Mouse (Mus musculus): ENCODE results near the gene Thap12. TPM values are rescaled to one million over a fixed set of nuclear protein-coding genes. Genes with fewer than 3 reads are reported as not detected.

Gene Thap12
- total and polyA plus RNA-seq, 3 experiments, result 29.6 to 92.9 (median 70.1) TPM

- no peak for DNase-seq (ENCODE audit: extremely low read depth)
- Histone ChIP-seq H3K36me3 (replicated peaks in 1 of 2; ENCODE audit: control insufficient read depth in 1 of 2, insufficient read depth in 1 of 2, low read length in 1 of 2) (no peaks in the 10 kb centered on the region), H3K4me3 (replicated peaks in 1 of 3; ENCODE audit: low read depth in 2 of 3, low read length in 2 of 3, poor library complexity in 1 of 3) (no peak overlapping the region), H3K4me2 (ENCODE audit: insufficient read depth, low read depth, poor library complexity, severe bottlenecking) (no peak overlapping the region), H3K9ac (ENCODE audit: insufficient read depth, low read depth) (no peak overlapping the region), H3K4me1 (ENCODE audit: control insufficient read depth in 1 of 2, insufficient read depth in 2 of 2) (peaks cover 0 to 6% of the 10 kb centered on the region in 2 experiments; a peak in 1 of 4 replicates), H3K27ac (ENCODE audit: insufficient read depth, low read depth) (no peak overlapping the region), H3K27me3 (replicated peaks) (no peaks in the 10 kb centered on the region), H3K79me2 (replicated peaks; ENCODE audit: control insufficient read depth, extremely low read depth, insufficient read depth, poor library complexity, severe bottlenecking) (no peaks in the 10 kb centered on the region), H3K9me3 (replicated peaks; ENCODE audit: low read length) (no peaks in the 10 kb centered on the region)
- in situ Hi-C loops (cut with MboI; ENCODE audit: low pct_ligation_motif_present, low pct_unique_long_range_greater_than_20kb, low sequenced_read_pairs) (no loop called here), dilution Hi-C loops (cut with MboI; ENCODE audit: extremely low pct_ligation_motif_present, extremely low pct_unique_long_range_greater_than_20kb, low sequenced_read_pairs) (no loop called here)
- TF ChIP-seq MYC (IDR thresholded peaks at IDR 0.05; ENCODE audit: low read depth, low read length) (no peak), NRF1 (IDR thresholded peaks at IDR 0.05; ENCODE audit: low read depth, low read length) (no peak), PAX5 (IDR thresholded peaks at IDR 0.05; ENCODE audit: low read length) (no peak), TCF12 (IDR thresholded peaks at IDR 0.05; ENCODE audit: low read depth, low read length) (no peak), ZNF384 (IDR thresholded peaks at IDR 0.05; ENCODE audit: low read depth, low read length) (no peak), CHD2 (IDR thresholded peaks at IDR 0.05; ENCODE audit: low read length) (no peak), MEF2A (IDR thresholded peaks at IDR 0.05; ENCODE audit: borderline replicate concordance, low read depth, low read length) (no peak), MAX (IDR thresholded peaks at IDR 0.05; ENCODE audit: low read length) (no peak), HCFC1 (IDR thresholded peaks at IDR 0.05; ENCODE audit: low read depth, low read length) (no peak)
Measured at GRCm38 (mm10) chr7:98672241-98672955, 30.5 kb upstream of the Thap12 start.

GRCm38 (mm10) chr7:98674344-98674743 lies 28.6 kb upstream of the Thap12 start:
- Histone ChIP-seq H3K9ac (ENCODE audit: insufficient read depth, low read depth) (no peak overlapping the region), H3K4me3 (replicated peaks in 1 of 3; ENCODE audit: low read depth in 2 of 3, low read length in 2 of 3, poor library complexity in 1 of 3) (no peak overlapping the region), H3K4me2 (ENCODE audit: insufficient read depth, low read depth, poor library complexity, severe bottlenecking) (no peak overlapping the region), H3K36me3 (replicated peaks in 1 of 2; ENCODE audit: control insufficient read depth in 1 of 2, insufficient read depth in 1 of 2, low read length in 1 of 2) (no peaks in the 10 kb centered on the region), H3K9me3 (replicated peaks; ENCODE audit: low read length) (no peaks in the 10 kb centered on the region), H3K27ac (ENCODE audit: insufficient read depth, low read depth) (no peak overlapping the region), H3K27me3 (replicated peaks) (no peaks in the 10 kb centered on the region), H3K79me2 (replicated peaks; ENCODE audit: control insufficient read depth, extremely low read depth, insufficient read depth, poor library complexity, severe bottlenecking) (no peaks in the 10 kb centered on the region), H3K4me1 (ENCODE audit: control insufficient read depth in 1 of 2, insufficient read depth in 2 of 2) (peaks cover 0 to 6% of the 10 kb centered on the region in 2 experiments; a peak in 1 of 4 replicates)
- DNase-seq (ENCODE audit: extremely low read depth), result no peak
- no peak for TF ChIP-seq GABPA (IDR thresholded peaks at IDR 0.05; ENCODE audit: insufficient replicate concordance, low read depth, low read length)
- no peak for TF ChIP-seq ZC3H11A (IDR thresholded peaks at IDR 0.05; ENCODE audit: low read depth, low read length)
- TF ChIP-seq TCF12 (IDR thresholded peaks at IDR 0.05; ENCODE audit: low read depth, low read length), result no peak
- no peak for TF ChIP-seq EP300 (IDR thresholded peaks at IDR 0.05; ENCODE audit: low read length)
- TF ChIP-seq POLR2AphosphoS2 (IDR thresholded peaks at IDR 0.05; ENCODE audit: low read depth, low read length), result no peak
- TF ChIP-seq ETS1 (conservative IDR thresholded peaks at IDR 0.05; ENCODE audit: low read depth, low read length), result no peak
- no peak for TF ChIP-seq PAX5 (IDR thresholded peaks at IDR 0.05; ENCODE audit: low read length)
- TF ChIP-seq NRF1 (IDR thresholded peaks at IDR 0.05; ENCODE audit: low read depth, low read length), result no peak
- TF ChIP-seq RAD21 (IDR thresholded peaks at IDR 0.05; ENCODE audit: low read depth, low read length), result no peak
- TF ChIP-seq MXI1 (IDR thresholded peaks at IDR 0.05; ENCODE audit: low read depth, low read length), result no peak
- no peak for TF ChIP-seq CHD2 (IDR thresholded peaks at IDR 0.05; ENCODE audit: low read length)
- no peak for TF ChIP-seq JUND (conservative IDR thresholded peaks at IDR 0.05; ENCODE audit: low read depth, low read length)
- no peak for TF ChIP-seq TBP (conservative IDR thresholded peaks at IDR 0.05; ENCODE audit: low read depth, low read length)
- TF ChIP-seq CTCF (conservative IDR thresholded peaks at IDR 0.05 in 1 of 2, IDR thresholded peaks at IDR 0.05 in 1 of 2; ENCODE audit: low read depth in 2 of 2, low read length in 2 of 2), result no peak
- TF ChIP-seq MAFK (IDR thresholded peaks at IDR 0.05; ENCODE audit: insufficient replicate concordance, low read length), result no peak
- dilution Hi-C loops (cut with MboI; ENCODE audit: extremely low pct_ligation_motif_present, extremely low pct_unique_long_range_greater_than_20kb, low sequenced_read_pairs), result no loop called here
- in situ Hi-C loops (cut with MboI; ENCODE audit: low pct_ligation_motif_present, low pct_unique_long_range_greater_than_20kb, low sequenced_read_pairs), result no loop called here

Data from CH12.LX (cell line).